Mouse (Mus musculus) lung, postnatal 0 days (tissue): ENCODE results near the gene Mrvi1.

Experiments
- CTCF ChIP-seq: IDR thresholded peaks from 2 replicates; pipeline ENCODE4 v1.5.1; 2016; ENCODE audit warnings: antibody characterized with exemption, mild to moderate bottlenecking
- EP300 ChIP-seq: IDR thresholded peaks from 2 replicates; pipeline ENCODE4 v1.6.1; 2016; ENCODE audit warnings: antibody characterized with exemption, mild to moderate bottlenecking, control low read depth

- TF ChIP-seq CTCF, result no peak
- no peak for TF ChIP-seq EP300
These were observed 41.9 kb upstream of the Mrvi1 start for GRCm38 (mm10) chr7:111024068-111024594.
